Mouse (Mus musculus) intestine, embryonic 16.5 days (tissue): ENCODE measurements at regions not wholly inside any gene's neighbourhood (a gene's known extent, or its start where the extent isn't known, plus 50 kb on each side); places are given as distances from the start of the nearest gene placed in this dataset.
"Not testable (repeated sequence)": the region's sequence is repeated elsewhere in the genome, so short reads cannot be mapped to it uniquely, and the experiment has no call there.

ENCODE experiments used
- ATAC-seq: fragments of 200-750 bp; cut with Nextera tagmentation; 2 replicates; pipeline ENCODE4 v1.8.0; 2017; ENCODE audit warnings: moderate TSS enrichment, moderate library complexity
- H3K27ac ChIP-seq: fragments of 300-500 bp; sonication (generic); 2 replicates; pipeline ENCODE4 v1.5.1; 2014; ENCODE audit warnings: mild to moderate bottlenecking, low read length
- H3K27me3 ChIP-seq: fragments of 300-500 bp; sonication (generic); replicated peaks from 2 replicates; pipeline ENCODE4 v1.6.1; 2014; ENCODE audit warnings: low read length, control low read depth, mixed read lengths; ENCODE audit not compliant: control insufficient read depth, insufficient read depth
- H3K36me3 ChIP-seq: fragments of 300-500 bp; sonication (generic); 2 replicates; pipeline ENCODE4 v1.6.1; 2014; ENCODE audit warnings: low read length, control low read depth; ENCODE audit not compliant: control insufficient read depth, insufficient read depth
- H3K4me1 ChIP-seq: fragments of 300-500 bp; sonication (generic); 2 replicates; pipeline ENCODE4 v1.6.1; 2014; ENCODE audit warnings: low read length, control low read depth, mixed read lengths; ENCODE audit not compliant: control insufficient read depth, insufficient read depth
- H3K4me2 ChIP-seq: fragments of 300-500 bp; sonication (generic); 2 replicates; pipeline ENCODE4 v1.6.1; 2014; ENCODE audit warnings: low read depth, low read length, control low read depth
- H3K4me3 ChIP-seq: fragments of 300-500 bp; sonication (generic); 2 replicates; pipeline ENCODE4 v1.5.1; 2014; ENCODE audit warnings: mild to moderate bottlenecking, low read length
- H3K9ac ChIP-seq: fragments of 300-500 bp; sonication (generic); 2 replicates; pipeline ENCODE4 v1.6.1; 2014; ENCODE audit warnings: low read depth, low read length
- H3K9me3 ChIP-seq: fragments of 300-500 bp; sonication (generic); 2 replicates; pipeline ENCODE4 v1.6.1; 2016; ENCODE audit warnings: low read length, control low read depth; ENCODE audit not compliant: control insufficient read depth
- WGBS: fragments of 180-500 bp; shearing (Covaris S2); extraction: QIAGEN DNeasy Blood & Tissue Kit; methylation state at CpG from one replicate; pipeline ENCODE4 v1.1.7; 2014; 5-methylcytosine and 5-hydroxymethylcytosine counted together

DNA sequence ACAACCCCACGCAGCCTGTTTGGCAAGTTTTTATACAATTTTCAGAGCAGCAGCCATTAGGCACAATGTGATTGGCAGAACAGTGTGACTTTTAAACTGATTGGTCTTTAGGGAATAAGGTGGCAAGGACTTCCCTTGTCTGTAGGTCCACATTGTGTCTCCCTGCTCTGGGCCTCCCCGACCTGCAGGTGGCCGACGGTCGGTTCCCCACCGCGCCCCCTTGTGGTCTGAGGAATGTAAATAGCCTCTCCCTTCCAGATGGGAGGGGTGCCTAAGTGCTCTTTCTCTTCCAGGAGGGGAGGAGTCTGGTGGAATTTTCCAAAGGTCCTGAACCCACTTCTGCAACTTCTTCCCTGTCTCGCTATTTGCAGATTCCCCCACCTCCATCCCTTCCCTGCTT, 52.5 kb upstream of the Prr5 start:
- H3K4me3 ChIP-seq, H3K27ac ChIP-seq, H3K9ac ChIP-seq, H3K36me3 ChIP-seq, H3K9me3 ChIP-seq, H3K4me2 ChIP-seq, H3K4me1 ChIP-seq, H3K27me3 ChIP-seq: not testable (repeated sequence)
- 6% methylated on average over 8 of the region's 8 CpGs for WGBS
- peak; percentile 29 for ATAC-seq

DNA sequence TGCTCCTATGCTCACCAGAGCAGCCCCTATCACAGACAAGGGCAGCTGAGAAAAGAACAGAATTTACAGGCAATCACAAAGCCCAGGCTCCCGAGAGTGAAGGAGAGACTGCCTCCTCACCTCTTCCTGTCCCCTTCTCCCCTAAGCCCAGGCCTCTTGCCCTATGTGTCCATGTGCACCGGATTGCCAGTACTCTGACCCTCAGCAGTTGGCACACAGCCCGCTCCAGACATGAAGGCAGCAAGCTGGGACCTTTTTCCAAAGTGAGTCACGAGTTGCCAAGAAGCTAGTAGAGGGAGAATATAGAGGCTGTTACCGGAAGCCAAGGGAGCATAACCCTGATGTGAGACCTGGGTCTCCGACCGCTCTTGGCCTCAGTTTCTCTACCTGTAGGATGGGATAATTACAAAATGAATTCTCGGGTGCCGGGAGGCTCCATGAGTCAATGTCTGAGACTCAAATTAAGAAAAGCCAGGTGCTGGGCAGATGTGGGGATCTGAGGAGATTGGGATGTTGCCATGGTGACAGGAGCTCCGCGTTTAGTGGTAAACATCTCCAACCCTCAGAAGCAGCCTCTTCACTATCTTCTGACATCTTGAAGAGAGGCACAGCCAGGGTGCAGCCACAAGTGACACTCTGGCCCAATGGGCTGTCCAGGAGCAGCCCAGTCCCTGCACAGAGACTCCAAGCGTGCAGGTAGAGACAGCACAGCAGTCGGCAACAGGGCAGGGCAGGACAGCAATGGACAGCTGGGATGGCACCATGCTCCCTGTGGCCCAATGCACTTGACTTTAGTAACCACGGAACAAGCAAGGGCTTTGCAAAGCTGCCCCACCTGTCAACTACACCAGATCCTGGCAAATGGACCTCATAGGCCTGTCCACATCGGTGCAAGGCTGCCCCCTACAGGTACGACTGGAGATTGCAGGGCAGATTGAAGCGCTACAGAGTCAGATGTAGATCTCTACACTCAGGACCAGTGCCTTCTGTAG, 55.6 kb upstream of the Prr5 start:
- H3K4me3 ChIP-seq, result no peak overlapping the region
- H3K27me3 ChIP-seq, result 0 out of 2 replicates have a peak, but pooled peaks cover 2% of the 10 kb centered on the region
- H3K27ac ChIP-seq, result no peak overlapping the region
- 47% methylated on average over 17 of the region's 17 CpGs for WGBS
- peaks cover 9% of the 10 kb centered on the region; the same call in 1 of the 2 replicates for H3K4me1 ChIP-seq
- H3K9ac ChIP-seq, result no peak overlapping the region
- ATAC-seq, result peak; percentile 39; the same call in 1 of the 2 replicates
- H3K36me3 ChIP-seq, result no peaks in the 10 kb centered on the region
- no peaks in the 10 kb centered on the region for H3K9me3 ChIP-seq
- no peak overlapping the region for H3K4me2 ChIP-seq

- no peaks in the 10 kb centered on the region for H3K36me3 ChIP-seq
- H3K27ac ChIP-seq, result no peak overlapping the region
- ATAC-seq, result no peak
These were observed 55.3 kb upstream of the Rtl6 start for GRCm38 (mm10) chr15:84612961-84613360.

GRCm38 (mm10) chr15:84609825-84610442, 52.3 kb upstream of the Rtl6 start:
- Histone ChIP-seq H3K27me3 (no peaks in the 10 kb centered on the region), H3K9ac (no peak overlapping the region), H3K4me2 (no peak overlapping the region), H3K27ac (no peak overlapping the region), H3K9me3 (no peaks in the 10 kb centered on the region), H3K4me1 (0 out of 2 replicates have a peak, but pooled peaks cover 5% of the 10 kb centered on the region), H3K4me3 (no peak overlapping the region), H3K36me3 (no peaks in the 10 kb centered on the region)
- ATAC-seq, result peak; percentile 32; the same call in 1 of the 2 replicates
- 49% methylated on average over 15 of the region's 15 CpGs for WGBS

More at GRCm38 (mm10) chr15:84612961-84613360, 55.3 kb upstream of the Rtl6 start:
- WGBS, result 39% methylated on average over 2 of the region's 2 CpGs
- peaks cover 9% of the 10 kb centered on the region; the same call in 1 of the 2 replicates for H3K4me1 ChIP-seq
- no peak overlapping the region for H3K4me3 ChIP-seq
- 0 out of 2 replicates have a peak, but pooled peaks cover 2% of the 10 kb centered on the region for H3K27me3 ChIP-seq
- no peaks in the 10 kb centered on the region for H3K9me3 ChIP-seq
- no peak overlapping the region for H3K4me2 ChIP-seq
- H3K9ac ChIP-seq, result no peak overlapping the region

DNA sequence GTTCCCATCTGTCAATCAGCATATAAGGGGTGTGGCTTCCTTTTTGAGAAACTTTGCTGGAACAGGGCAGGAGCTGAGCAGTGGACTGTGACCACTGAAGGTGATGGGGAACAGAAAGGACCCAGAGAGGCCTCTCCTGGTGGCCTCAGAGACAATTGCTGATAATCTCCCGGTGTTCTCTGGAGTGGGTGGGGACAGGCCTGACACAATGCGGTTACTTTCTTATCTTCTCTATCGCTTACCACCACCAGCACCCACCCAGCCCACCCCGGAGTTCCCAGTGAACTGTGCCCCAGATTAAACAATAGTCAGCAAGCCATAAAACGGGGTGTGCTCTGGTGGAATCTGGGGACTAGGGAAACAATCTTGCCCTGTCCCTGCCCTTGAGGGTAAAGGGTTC, 51.4 kb upstream of the Rtl6 start:
- Histone ChIP-seq H3K4me2 (no peak overlapping the region), H3K9me3 (no peaks in the 10 kb centered on the region), H3K27ac (no peak overlapping the region), H3K27me3 (no peaks in the 10 kb centered on the region), H3K36me3 (no peaks in the 10 kb centered on the region), H3K4me3 (no peak overlapping the region), H3K9ac (no peak overlapping the region), H3K4me1 (peaks cover 3% of the 10 kb centered on the region; the same call in 1 of the 2 replicates)
- 51% methylated on average over 5 of the region's 5 CpGs for WGBS
- peak; percentile 52 for ATAC-seq
